Mouse (Mus musculus) induced T-regulatory cell, adult 2 months (primary cell): Measurements from ENCODE around the gene Ccdc137.

Experiments
- DNase-seq: peaks from one replicate; pipeline ENCODE4 v3.0.0-alpha.2; 2012; ENCODE audit warnings: low read depth

Ccdc137 gene

DNA sequence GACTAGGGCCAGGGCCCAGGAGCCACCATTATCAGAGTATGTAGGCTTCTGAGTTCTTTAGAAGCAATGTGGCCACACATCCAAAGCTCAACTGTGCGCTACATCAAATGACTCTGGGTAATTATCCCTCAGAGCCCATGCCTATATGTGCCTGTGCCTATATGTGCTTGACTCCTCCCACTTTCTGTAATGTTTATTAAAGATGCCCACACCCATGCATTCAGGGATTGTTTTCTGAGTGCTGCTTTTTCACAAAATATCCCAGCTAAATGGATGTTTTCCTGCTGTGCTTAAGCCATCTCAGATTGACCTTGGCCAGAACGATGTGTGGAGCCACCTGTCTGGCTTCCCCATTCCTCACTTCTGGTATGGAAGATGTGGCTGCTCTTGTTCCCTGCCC, 5.6 kb downstream of the Ccdc137 start:
- DNase-seq: no peak

DNA sequence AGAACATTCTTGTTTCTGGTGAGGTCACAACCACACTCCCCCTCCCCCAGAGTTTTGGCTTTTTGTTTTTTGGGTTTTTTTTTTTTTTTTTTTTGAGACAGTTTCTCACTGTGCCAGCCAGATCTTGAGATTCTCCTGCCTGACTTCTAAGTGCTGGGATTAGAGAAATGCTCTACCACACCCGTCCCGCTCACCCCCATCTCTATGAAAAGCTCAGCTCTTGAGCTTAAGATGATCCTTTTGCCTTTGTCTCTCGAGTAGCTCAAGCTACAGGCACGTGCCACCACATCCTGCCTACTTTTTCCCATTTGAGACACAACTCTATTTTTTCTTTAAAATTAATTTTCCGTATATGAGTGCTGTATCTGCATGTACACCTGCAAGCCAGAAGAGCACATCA, 6.5 kb downstream of the Ccdc137 start:
- no peak for DNase-seq

GRCm38 (mm10) chr11:120465521-120465920, 7.6 kb downstream of the Ccdc137 start:
- DNase-seq: no peak

- peak; percentile 98 for DNase-seq
Measured at GRCm38 (mm10) chr11:120467051-120467735, 9.3 kb downstream of the Ccdc137 start, which contains the start of gene Arl16. TSS of gene Arl16 (minus strand) at chr11:120467607.

DNA sequence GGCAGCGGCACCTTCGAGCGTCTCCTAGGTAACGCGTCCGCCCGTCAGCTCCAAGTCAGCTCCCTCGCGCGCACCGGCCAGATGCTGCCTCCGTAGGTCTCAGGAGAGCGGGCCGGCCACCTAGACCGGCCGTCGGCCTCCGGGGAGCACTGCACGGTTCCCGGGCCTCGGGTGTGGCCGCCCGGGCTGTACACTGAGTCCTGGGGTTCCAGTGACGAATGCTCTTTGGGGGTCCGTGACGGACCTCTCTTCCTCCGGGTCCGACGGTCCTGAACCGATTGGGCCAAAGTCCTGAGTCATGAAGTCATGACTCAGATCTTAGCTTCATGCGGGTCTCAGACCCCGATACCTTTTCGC, 9.8 kb downstream of the Ccdc137 start:
- no peak for DNase-seq

GRCm38 (mm10) chr11:120472052-120472451, 14.1 kb downstream of the Ccdc137 start:
- DNase-seq: no peak

DNA sequence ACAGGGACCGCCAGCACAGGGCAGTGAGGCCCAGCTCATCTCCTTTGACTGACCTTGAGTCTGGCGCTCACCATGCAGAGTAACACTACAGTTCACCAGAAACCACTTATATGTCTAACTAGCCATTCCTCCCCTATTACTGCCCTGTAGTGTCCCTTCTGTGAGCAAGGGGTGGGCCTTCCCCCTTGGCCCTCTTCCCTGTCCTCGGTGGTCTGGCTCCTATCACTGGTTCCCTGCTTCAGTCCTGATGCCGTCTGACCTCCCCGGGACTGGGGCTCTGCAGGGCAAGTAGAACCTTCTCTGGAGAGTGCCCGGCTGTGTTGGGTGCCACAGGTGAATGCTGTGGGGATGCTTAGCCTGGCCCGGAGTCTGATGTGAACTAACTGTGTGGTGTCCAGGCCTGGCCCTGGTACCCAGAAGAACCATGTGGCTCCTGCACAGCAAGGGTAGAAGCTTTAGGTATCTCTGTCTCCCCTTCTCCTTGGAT, 25.6 kb downstream of the Ccdc137 start:
- DNase-seq: no peak

GRCm38 (mm10) chr11:120484265-120484981, 26.5 kb downstream of the Ccdc137 start, which contains the start of gene Mrpl12:
TSS of gene Mrpl12 (plus strand) at chr11:120484613.
- peak; percentile 95 for DNase-seq

DNA sequence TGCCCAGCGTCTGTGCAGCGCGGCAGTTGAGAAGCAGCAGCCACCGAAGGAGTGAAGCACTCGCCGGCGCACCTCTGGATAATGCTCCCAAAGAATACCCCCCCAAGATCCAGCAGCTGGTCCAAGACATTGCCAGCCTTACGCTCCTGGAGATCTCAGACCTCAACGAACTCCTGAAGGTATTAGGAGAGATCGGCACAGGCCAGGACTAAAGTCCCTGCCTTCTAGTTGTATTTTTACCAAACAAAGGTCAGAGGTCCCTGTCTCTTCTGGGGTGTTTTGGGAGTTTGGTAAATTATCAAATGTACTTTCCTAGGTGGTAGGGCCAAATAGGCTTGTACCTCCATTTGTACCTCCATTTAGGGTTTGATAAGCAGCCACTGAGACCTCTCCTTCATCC, 27.3 kb downstream of the Ccdc137 start:
- DNase-seq: no peak

DNA sequence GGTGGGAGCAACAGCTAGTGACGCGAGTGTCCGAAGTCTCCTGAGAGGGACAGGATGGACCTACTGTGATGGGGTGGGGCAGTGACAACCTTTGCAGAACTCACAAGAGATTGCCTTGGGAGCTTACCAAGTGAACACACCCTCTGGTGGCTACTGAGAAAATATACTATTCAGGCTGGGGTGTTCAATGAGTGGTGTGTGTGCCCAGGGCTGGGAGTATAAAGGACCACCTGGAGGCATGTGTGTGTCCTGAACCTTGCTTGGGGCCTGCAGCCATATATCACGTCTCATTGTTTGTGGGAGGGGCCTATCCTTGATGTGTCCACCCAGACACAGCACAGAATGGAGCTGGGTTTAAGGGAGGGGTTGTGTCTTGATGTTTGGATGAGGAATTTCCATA, 30.6 kb downstream of the Ccdc137 start:
- DNase-seq: peak; percentile 19

- DNase-seq: peak; percentile 90
Measured at GRCm38 (mm10) chr11:120489054-120489761, 31.3 kb downstream of the Ccdc137 start.

GRCm38 (mm10) chr11:120490291-120491046, 32.6 kb downstream of the Ccdc137 start:
- DNase-seq: no peak

GRCm38 (mm10) chr11:120491317-120492023, 33.6 kb downstream of the Ccdc137 start, which contains the start of gene Slc25a10:
TSS of gene Slc25a10 (plus strand) at chr11:120491840.
- DNase-seq: peak; percentile 87

GRCm38 (mm10) chr11:120492024-120492877, 34.3 kb downstream of the Ccdc137 start:
- peak; percentile 72 for DNase-seq

- no peak for DNase-seq
Measured at GRCm38 (mm10) chr11:120492878-120493203, 34.9 kb downstream of the Ccdc137 start.

DNA sequence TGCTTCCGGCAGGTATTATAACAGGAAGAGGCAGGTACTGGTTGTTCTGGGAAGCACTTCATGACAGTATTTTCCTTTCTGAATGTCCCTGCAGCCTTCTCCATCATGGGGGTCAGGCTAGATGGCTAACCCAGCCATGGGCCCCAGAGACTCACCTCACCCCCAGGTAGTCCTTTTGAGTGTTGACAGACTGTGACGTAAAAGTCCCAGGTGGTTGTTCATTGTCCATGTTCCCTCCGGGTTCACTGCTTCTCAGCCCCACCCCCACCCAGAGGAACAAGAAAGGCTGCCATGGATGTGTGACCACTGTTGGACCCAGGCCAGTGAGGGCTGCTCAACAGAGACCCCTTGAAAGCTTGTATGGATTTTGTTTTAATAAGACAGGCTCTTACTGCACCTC, 35.4 kb downstream of the Ccdc137 start:
- no peak for DNase-seq

GRCm38 (mm10) chr11:120493911-120494310, 36.0 kb downstream of the Ccdc137 start:
- no peak for DNase-seq

DNA sequence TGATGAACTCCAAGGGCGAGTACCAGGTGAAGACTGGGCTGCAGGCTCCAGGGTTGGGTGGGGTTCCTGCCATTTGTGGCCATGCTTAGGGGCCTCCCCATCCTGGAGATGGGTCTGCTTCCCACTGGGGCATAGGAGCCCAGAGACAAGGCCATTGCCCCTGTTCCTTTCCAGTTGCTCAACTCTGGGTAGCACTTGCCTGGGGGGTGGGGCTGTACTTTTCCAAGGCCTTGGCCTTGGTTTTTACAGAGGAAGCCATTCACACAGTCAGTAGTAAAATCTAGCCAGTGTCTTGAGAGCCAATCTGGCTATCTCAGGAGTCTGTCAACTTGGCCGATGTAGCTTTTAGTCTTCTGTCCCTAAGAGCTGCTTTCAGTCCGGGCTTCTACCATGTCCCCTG, 39.5 kb downstream of the Ccdc137 start:
- DNase-seq: no peak

- DNase-seq: no peak
Measured at GRCm38 (mm10) chr11:120498226-120498625, 40.3 kb downstream of the Ccdc137 start.

GRCm38 (mm10) chr11:120498891-120499290, 41.0 kb downstream of the Ccdc137 start:
- no peak for DNase-seq
